In genomic region chr9:72465754-72466181, GRCm38 (mm10) we compare ENCODE assay signal across 14 mouse cellular contexts. TPM values are rescaled to one million over a fixed set of nuclear protein-coding genes. Genes with fewer than 3 reads are reported as not detected.
DNase-seq lines count a peak whose midpoint lies in the region; ATAC-seq lines count a peak whose summit lies in the region.
"Had no signal": no experiment of that assay in that cellular context is flagged by ENCODE, and none has a peak within 500 bp of the region (broad histone marks: within the 10 kb centered on the region; RNA-seq: fewer than 3 reads in every experiment).

No protein-coding gene starts in this region.

- no peaks in the 10 kb centered on the region for H3K36me3 ChIP-seq in splenic B cell, adult 2 months (ENCODE audit: control insufficient read depth, insufficient read depth, low read length, poor library complexity, severe bottlenecking)
- H3K36me3 ChIP-seq in forebrain, embryonic 12.5 days (replicated peaks): peaks cover 39% of the 10 kb centered on the region

- no peak overlapping the region for H3K4me2 ChIP-seq in forebrain, embryonic 12.5 days
- H3K4me2 ChIP-seq: embryonic facial prominence, embryonic 15.5 days; hindbrain, embryonic 13.5 days; midbrain, embryonic 13.5 days had no signal

- H3K27ac ChIP-seq in forebrain, embryonic 12.5 days: no peak overlapping the region
- H3K27ac ChIP-seq: embryonic facial prominence, embryonic 15.5 days; heart, adult 2 months; hindbrain, embryonic 13.5 days; midbrain, embryonic 13.5 days had no signal

- intact Hi-C loops in gastrocnemius, postnatal 14 days (cut with DNase I; ENCODE audit: low total_unique reads): no loop called here

- peak; percentile 37 for DNase-seq in A20 (ENCODE audit: low read depth, low spot score)
- peak; percentile 56 for DNase-seq in splenic B cell, adult 2 months (ENCODE audit: low read depth, low spot score)
- no peak for DNase-seq in gastrocnemius, postnatal 14 days
- no peak for DNase-seq in left cerebral cortex, adult 8-10 months (ENCODE audit: low spot score in 2 of 2)
- DNase-seq: cerebellum, adult 9-10 months; heart, adult 2 months; kidney, postnatal 14 days; lung, adult 18-20 months had no signal

- 91% methylated on average over 4 of the region's 4 CpGs for WGBS in forebrain, embryonic 12.5 days

- peak; percentile 95 for ATAC-seq in CD4-positive, CD25-positive, alpha-beta regulatory T cell, adult 4 months
- peak; percentile 91 for ATAC-seq in inflammation-experienced regulatory T-cells, adult 6 months
- ATAC-seq in forebrain, embryonic 12.5 days (ENCODE audit: low FRiP score): no peak
- ATAC-seq: midbrain, embryonic 13.5 days had no signal

- no peak overlapping the region for H3K9ac ChIP-seq in forebrain, embryonic 12.5 days
- H3K9ac ChIP-seq: embryonic facial prominence, embryonic 15.5 days; hindbrain, embryonic 13.5 days; midbrain, embryonic 13.5 days had no signal

- H3K9me3 ChIP-seq in forebrain, embryonic 12.5 days: no peaks in the 10 kb centered on the region
- H3K9me3 ChIP-seq: embryonic facial prominence, embryonic 15.5 days; hindbrain, embryonic 13.5 days; midbrain, embryonic 13.5 days had no signal

- H3K4me3 ChIP-seq in forebrain, embryonic 12.5 days (replicated peaks): no peak overlapping the region
- H3K4me3 ChIP-seq: embryonic facial prominence, embryonic 15.5 days; heart, adult 2 months; hindbrain, embryonic 13.5 days; midbrain, embryonic 13.5 days had no signal

- no peaks in the 10 kb centered on the region for H3K27me3 ChIP-seq in splenic B cell, adult 2 months (ENCODE audit: control insufficient read depth, insufficient read depth, low read length, poor library complexity, severe bottlenecking)
- H3K27me3 ChIP-seq in forebrain, embryonic 12.5 days: no peaks in the 10 kb centered on the region
- H3K27me3 ChIP-seq: embryonic facial prominence, embryonic 15.5 days; hindbrain, embryonic 13.5 days; midbrain, embryonic 13.5 days had no signal

- H3K4me1 ChIP-seq in forebrain, embryonic 12.5 days: no peaks in the 10 kb centered on the region
- H3K4me1 ChIP-seq: embryonic facial prominence, embryonic 15.5 days; hindbrain, embryonic 13.5 days; midbrain, embryonic 13.5 days had no signal

RNA-seq across cellular contexts. Expression of gene Tex9, which starts 26.2 kb away (rescaled TPM):
- polyA plus RNA-seq in CD4-positive, CD25-positive, alpha-beta regulatory T cell, adult 4 months (2017; shearing (Covaris generic)): 1 to 10 TPM; 7.9 to 8.6 TPM
- polyA plus RNA-seq in inflammation-experienced regulatory T-cells, adult 6 months (2017; shearing (Covaris generic)): 10 to 100 TPM; 13.3 to 13.5 (median 13.4) TPM
- total RNA-seq in gastrocnemius, postnatal 14 days (2021): 1 to 10 TPM; 3.0 to 3.1 TPM
- 77.6 and 80.9 TPM in 2 replicates for polyA plus RNA-seq in forebrain, embryonic 12.5 days (2016; fragmentation: Nextera tagmentation; extraction: Ambion mirVana)
- total RNA-seq in left cerebral cortex, adult 8-10 months (2022): 10 to 100 TPM; 12.2 to 13.3 (median 12.5) TPM

RNA-seq across cellular contexts. Expression of gene Mns1, which starts 28.0 kb away (rescaled TPM):
- polyA plus RNA-seq in CD4-positive, CD25-positive, alpha-beta regulatory T cell, adult 4 months (2017; shearing (Covaris generic)): 10 to 100 TPM; 15.0 to 15.6 TPM
- 10 to 100 TPM; 15.0 to 47.1 (median 15.9) TPM for polyA plus RNA-seq in inflammation-experienced regulatory T-cells, adult 6 months (2017; shearing (Covaris generic))
- 1 to 10 TPM in 1 of 2 experiments, under 1 TPM in 1; 0.78 to 1.1 TPM for total RNA-seq in gastrocnemius, postnatal 14 days (2021)
- 44.7 and 51.6 TPM in 2 replicates for polyA plus RNA-seq in forebrain, embryonic 12.5 days (2016; fragmentation: Nextera tagmentation; extraction: Ambion mirVana)
- total RNA-seq in left cerebral cortex, adult 8-10 months (2022): 1 to 10 TPM in 2 of 4 experiments, under 1 TPM in 2; 0.55 to 1.4 (median 1.0) TPM

Comparison
In these comparisons a context has a peak if more than half of its experiments do, and no peak if none do; other contexts are left out.
1. DNase-seq: peak in A20 (single experiment) and splenic B cell, adult 2 months (single experiment); none in gastrocnemius, postnatal 14 days (single experiment) and left cerebral cortex, adult 8-10 months (0 of 2).